Mouse (Mus musculus) midbrain, postnatal 0 days (tissue): Measurements from ENCODE around the gene Akt1. TPM values are rescaled to one million over a fixed set of nuclear protein-coding genes. Genes with fewer than 3 reads are reported as not detected.

ENCODE experiments used
- ATAC-seq: fragments of 200-750 bp; cut with Nextera tagmentation; 2 replicates; pipeline ENCODE4 v1.8.0; 2017; ENCODE audit warnings: moderate number of reproducible peaks, mild to moderate bottlenecking, moderate TSS enrichment, moderate library complexity; ENCODE audit not compliant: low FRiP score
- DNase-seq: peaks from one replicate; pipeline ENCODE4 v3.0.0-alpha.2; 2015; ENCODE audit warnings: low spot score
- H3K27ac ChIP-seq: fragments of 300-500 bp; sonication (generic); 2 replicates; pipeline ENCODE4 v1.5.1; 2014; ENCODE audit warnings: low read depth, mild to moderate bottlenecking, low read length, mixed read lengths
- H3K27me3 ChIP-seq: fragments of 300-500 bp; sonication (generic); 2 replicates; pipeline ENCODE4 v1.6.1; 2014; ENCODE audit warnings: low read length, control low read depth, mixed read lengths; ENCODE audit not compliant: insufficient read depth
- H3K36me3 ChIP-seq: fragments of 300-500 bp; sonication (generic); 2 replicates; pipeline ENCODE4 v1.6.1; 2014; ENCODE audit warnings: low read length, control low read depth, mixed read lengths; ENCODE audit not compliant: insufficient read depth
- H3K4me1 ChIP-seq: fragments of 300-500 bp; sonication (generic); 2 replicates; pipeline ENCODE4 v1.6.1; 2014; ENCODE audit warnings: mild to moderate bottlenecking, control low read depth, antibody characterized with exemption, low read length, mixed read lengths; ENCODE audit not compliant: insufficient read depth
- H3K4me2 ChIP-seq: fragments of 300-500 bp; sonication (generic); 2 replicates; pipeline ENCODE4 v1.6.1; 2014; ENCODE audit warnings: low read depth, mild to moderate bottlenecking, low read length, mixed read lengths; ENCODE audit not compliant: poor library complexity, severe bottlenecking
- H3K4me3 ChIP-seq: fragments of 300-500 bp; sonication (generic); 2 replicates; pipeline ENCODE4 v1.5.1; 2014; ENCODE audit warnings: low read depth, mild to moderate bottlenecking, low read length, moderate library complexity
- H3K9ac ChIP-seq: fragments of 300-500 bp; sonication (generic); replicated peaks from 2 replicates; pipeline ENCODE4 v1.6.1; 2014; ENCODE audit warnings: mild to moderate bottlenecking, low read length, moderate library complexity, mixed read lengths; ENCODE audit not compliant: poor library complexity, severe bottlenecking
- H3K9me3 ChIP-seq: fragments of 300-500 bp; sonication (generic); 2 replicates; pipeline ENCODE4 v1.6.1; 2016; ENCODE audit warnings: low read length, control low read depth
- CTCF ChIP-seq: IDR thresholded peaks from 2 replicates; pipeline ENCODE4 v1.5.1; 2016; ENCODE audit warnings: antibody characterized with exemption, mild to moderate bottlenecking
- WGBS: fragments of 180-500 bp; shearing (Covaris S2); extraction: QIAGEN DNeasy Blood & Tissue Kit; methylation state at CpG from one replicate; pipeline ENCODE4 v1.1.7; 2014; 5-methylcytosine and 5-hydroxymethylcytosine counted together
- polyA plus RNA-seq: library from polyadenylated mRNA; unstranded; fragments of >200 nt; fragmentation: Nextera tagmentation; extraction: Ambion mirVana; gene quantifications from 2 replicates; pipeline ENCODE4 v1.2.1, GENCODE M21; 2015
- total RNA-seq: library from RNA; depleted of rRNA; stranded (reverse); fragments of >200 nt; gene quantifications from 2 replicates; pipeline ENCODE4 v1.2.3, GENCODE M21; 2014

Gene Akt1
- total and polyA plus RNA-seq, 2 experiments from 2014 or later, result 93.3 to 201 TPM

GRCm38 (mm10) chr12:112630796-112631195 is 43.9 kb downstream of the Akt1 start:
- H3K4me1 ChIP-seq, result peaks cover 3% of the 10 kb centered on the region; the same call in 1 of the 2 replicates
- no peaks in the 10 kb centered on the region for H3K9me3 ChIP-seq
- no peak overlapping the region for H3K27ac ChIP-seq
- no peaks in the 10 kb centered on the region for H3K27me3 ChIP-seq
- ATAC-seq (no peak), DNase-seq (no peak)
- no peak overlapping the region for H3K4me2 ChIP-seq
- 83% methylated on average over 5 of the region's 5 CpGs for WGBS
- no peak for TF ChIP-seq CTCF
- H3K36me3 ChIP-seq, result no peaks in the 10 kb centered on the region
- H3K4me3 ChIP-seq, result no peak overlapping the region
- no peak overlapping the region for H3K9ac ChIP-seq

- no peaks in the 10 kb centered on the region for H3K36me3 ChIP-seq
- 94% methylated on average over 12 of the region's 12 CpGs for WGBS
- no peak for ATAC-seq
- no peak overlapping the region for H3K4me2 ChIP-seq
- no peak overlapping the region for H3K9ac ChIP-seq
- H3K4me1 ChIP-seq, result peaks cover 3% of the 10 kb centered on the region; the same call in 1 of the 2 replicates
- DNase-seq, result no peak
- no peaks in the 10 kb centered on the region for H3K9me3 ChIP-seq
- TF ChIP-seq CTCF, result no peak
- H3K4me3 ChIP-seq, result no peak overlapping the region
- no peak overlapping the region for H3K27ac ChIP-seq
- no peaks in the 10 kb centered on the region for H3K27me3 ChIP-seq
Measured at GRCm38 (mm10) chr12:112630029-112630428, 44.7 kb downstream of the Akt1 start.

- Histone ChIP-seq H3K4me1 (peaks cover 3% of the 10 kb centered on the region; the same call in 1 of the 2 replicates), H3K9me3 (no peaks in the 10 kb centered on the region), H3K27me3 (no peaks in the 10 kb centered on the region), H3K36me3 (no peaks in the 10 kb centered on the region), H3K9ac (no peak overlapping the region), H3K4me3 (0 out of 2 replicates have a peak overlapping the region, but pooled peaks have one; percentile 4), H3K4me2 (peak overlapping the region; percentile 37), H3K27ac (peak overlapping the region; percentile 32; the same call in 1 of the 2 replicates)
- peak; percentile 80 for ATAC-seq
- TF ChIP-seq CTCF, result no peak
- 40% methylated on average over 19 of the region's 19 CpGs for WGBS
- DNase-seq, result peak; percentile 66
Measured at GRCm38 (mm10) chr12:112628928-112629721, 45.6 kb downstream of the Akt1 start.

GRCm38 (mm10) chr12:112628197-112628596 is 46.5 kb downstream of the Akt1 start:
- H3K9me3 ChIP-seq, result no peaks in the 10 kb centered on the region

GRCm38 (mm10) chr12:112627097-112627881 is 47.4 kb downstream of the Akt1 start:
- H3K4me2 ChIP-seq, result no peak overlapping the region
- ATAC-seq (no peak), DNase-seq (no peak)
- H3K36me3 ChIP-seq, result no peaks in the 10 kb centered on the region
- peaks cover 3% of the 10 kb centered on the region; the same call in 1 of the 2 replicates for H3K4me1 ChIP-seq
- peak; percentile 56 for TF ChIP-seq CTCF
- H3K27ac ChIP-seq, result no peak overlapping the region
- H3K27me3 ChIP-seq, result peaks cover 3% of the 10 kb centered on the region; the same call in 1 of the 2 replicates
- H3K9ac ChIP-seq, result no peak overlapping the region
- H3K9me3 ChIP-seq, result no peaks in the 10 kb centered on the region
- H3K4me3 ChIP-seq, result no peak overlapping the region
- 60% methylated on average over 7 of the region's 7 CpGs for WGBS

More at GRCm38 (mm10) chr12:112628197-112628596, 46.5 kb downstream of the Akt1 start:
- Histone ChIP-seq H3K27me3 (no peaks in the 10 kb centered on the region), H3K4me3 (no peak overlapping the region), H3K36me3 (no peaks in the 10 kb centered on the region), H3K4me2 (no peak overlapping the region), H3K27ac (no peak overlapping the region), H3K4me1 (peaks cover 3% of the 10 kb centered on the region; the same call in 1 of the 2 replicates), H3K9ac (no peak overlapping the region)
- no peak for TF ChIP-seq CTCF
- 89% methylated on average over 6 of the region's 6 CpGs for WGBS
- ATAC-seq, result no peak
- DNase-seq, result no peak

- Histone ChIP-seq H3K4me1 (peaks cover 3% of the 10 kb centered on the region; the same call in 1 of the 2 replicates), H3K4me2 (no peak overlapping the region)
- 81% methylated on average over 6 of the region's 6 CpGs for WGBS
Measured at GRCm38 (mm10) chr12:112626455-112626854, 48.2 kb downstream of the Akt1 start.

More at GRCm38 (mm10) chr12:112626455-112626854, 48.2 kb downstream of the Akt1 start:
- Histone ChIP-seq H3K9me3 (no peaks in the 10 kb centered on the region), H3K4me3 (no peak overlapping the region), H3K27me3 (peaks cover 8% of the 10 kb centered on the region), H3K36me3 (no peaks in the 10 kb centered on the region), H3K27ac (no peak overlapping the region), H3K9ac (no peak overlapping the region)
- TF ChIP-seq CTCF, result no peak
- no peak for ATAC-seq
- no peak for DNase-seq
